Mouse (Mus musculus) testis, postnatal 14 days (tissue): Measurements from ENCODE around the gene Ppp1r16b.
A peak's percentile ranks its signal among the peaks of the same experiment; 100 is the strongest.

Experiments used
- DNase-seq: peaks from one replicate; pipeline ENCODE4 v3.0.0; 2021; ENCODE audit warnings: low spot score

Gene Ppp1r16b

GRCm38 (mm10) chr2:158690116-158690515 is 24.9 kb downstream of the Ppp1r16b start:
- DNase-seq: no peak

GRCm38 (mm10) chr2:158692191-158692590 is 27.0 kb downstream of the Ppp1r16b start:
- no peak for DNase-seq

DNA sequence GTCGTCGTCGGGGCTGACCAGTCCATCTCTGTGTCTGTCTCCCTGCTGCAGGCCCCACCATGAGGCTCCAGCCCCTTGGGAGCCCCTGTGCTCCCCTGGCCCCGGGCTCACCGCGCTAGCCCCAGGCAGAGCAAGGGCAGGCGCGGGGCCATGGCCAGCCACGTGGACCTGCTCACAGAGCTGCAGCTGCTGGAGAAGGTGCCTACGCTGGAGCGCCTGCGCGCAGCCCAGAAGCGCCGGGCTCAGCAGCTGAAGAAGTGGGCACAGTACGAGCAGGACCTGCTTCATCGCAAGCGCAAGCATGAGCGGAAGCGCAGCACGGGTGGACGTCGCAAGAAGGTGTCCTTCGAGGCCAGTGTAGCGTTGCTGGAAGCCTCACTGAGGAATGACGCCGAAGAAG is 30.6 kb downstream of the Ppp1r16b start:
- DNase-seq: no peak

- no peak for DNase-seq
Observed at GRCm38 (mm10) chr2:158696451-158696850, 31.3 kb downstream of the Ppp1r16b start.

DNA sequence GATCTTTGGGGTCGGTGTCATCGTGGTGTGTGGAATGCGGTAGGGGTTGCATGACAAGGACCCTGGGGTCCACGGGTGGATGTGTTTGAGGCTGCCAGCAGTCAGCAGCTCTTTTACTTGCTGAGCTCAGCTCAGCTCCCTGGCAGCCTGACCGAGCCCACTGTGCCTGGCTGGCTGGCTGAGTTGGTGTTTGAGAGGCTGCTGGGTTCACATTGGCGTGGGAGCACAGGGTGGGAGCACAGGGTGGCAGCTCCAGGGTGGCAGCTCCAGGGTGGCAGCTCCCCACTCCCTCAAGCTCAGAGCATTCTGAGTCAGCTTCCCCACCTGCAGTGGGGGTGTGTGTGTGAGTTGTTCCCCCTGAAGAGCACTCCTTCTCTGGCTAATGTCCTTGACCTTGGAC is 34.7 kb downstream of the Ppp1r16b start:
- DNase-seq: no peak

DNA sequence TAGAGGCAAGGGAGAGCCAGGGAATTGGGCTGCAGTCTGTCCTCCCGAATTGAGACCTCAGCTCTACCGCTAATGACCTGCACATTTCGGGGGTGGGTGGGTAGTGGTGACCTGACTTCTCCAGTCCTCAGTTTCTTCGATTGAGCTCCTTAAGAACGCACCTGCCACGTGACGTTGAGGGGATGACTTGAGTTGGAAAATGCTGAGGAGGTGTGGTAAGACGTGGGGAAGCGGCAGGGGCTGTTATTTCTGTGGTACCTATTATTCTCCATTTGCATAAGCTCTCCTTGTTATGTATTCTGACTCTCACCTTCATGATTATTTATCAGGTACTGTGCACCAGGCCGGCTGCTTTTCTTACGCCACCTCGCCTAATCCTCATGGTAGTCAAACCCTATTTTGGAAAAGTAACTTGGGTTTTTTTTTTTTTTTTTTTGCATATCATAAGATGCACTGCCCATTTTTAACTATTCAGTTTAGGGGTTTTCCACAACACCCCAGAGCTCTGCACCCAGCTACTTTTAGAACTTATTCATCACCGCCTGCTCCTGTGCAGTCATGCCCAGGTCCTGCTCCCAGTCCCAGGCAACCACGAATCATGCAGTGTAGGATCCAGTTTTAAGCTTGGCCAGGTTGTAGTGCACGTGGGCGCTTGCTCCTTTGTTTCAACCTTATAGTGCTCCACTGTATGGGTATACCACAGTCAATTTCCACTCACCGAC is 35.5 kb downstream of the Ppp1r16b start:
- DNase-seq: no peak

DNA sequence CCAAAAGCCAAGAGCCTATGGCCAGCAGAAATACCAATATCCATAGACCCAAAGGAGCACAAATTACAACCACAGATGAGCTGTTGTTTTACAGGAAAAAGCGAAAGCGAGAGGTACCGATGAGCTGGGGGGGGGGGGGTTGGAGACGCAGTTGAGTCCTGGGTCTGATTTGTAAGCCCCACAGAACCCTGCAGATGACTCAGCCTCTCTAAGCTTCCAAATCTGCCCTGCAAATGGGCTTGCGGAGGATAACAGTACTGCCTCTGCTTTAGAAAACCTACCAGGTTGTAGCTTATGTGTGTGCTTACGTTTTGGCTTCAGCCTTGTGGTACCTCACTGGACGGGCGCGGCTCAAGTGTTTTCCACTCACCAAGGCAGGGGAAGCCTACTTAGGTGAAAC is 36.3 kb downstream of the Ppp1r16b start:
- no peak for DNase-seq

- no peak for DNase-seq
Observed at GRCm38 (mm10) chr2:158702176-158702575, 37.0 kb downstream of the Ppp1r16b start.

DNA sequence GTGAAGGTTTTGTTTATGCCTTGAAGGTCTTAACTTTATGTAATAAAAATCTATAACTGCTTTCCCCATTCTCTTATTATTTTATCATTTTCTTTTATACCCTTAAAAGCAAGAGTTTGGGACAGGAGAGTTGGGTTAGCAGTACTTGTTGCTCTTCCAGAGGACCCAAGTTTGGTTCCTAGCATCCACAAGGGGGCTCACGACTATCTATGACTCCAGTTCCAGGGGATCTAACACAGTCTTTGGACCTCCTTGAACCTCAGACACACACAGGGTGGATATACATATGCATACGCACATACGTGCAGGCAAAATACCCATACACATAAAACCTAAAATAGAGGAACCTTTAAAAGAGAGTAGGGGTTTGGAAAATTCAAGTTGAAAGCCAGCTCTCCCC is 39.5 kb downstream of the Ppp1r16b start:
- DNase-seq: no peak

DNA sequence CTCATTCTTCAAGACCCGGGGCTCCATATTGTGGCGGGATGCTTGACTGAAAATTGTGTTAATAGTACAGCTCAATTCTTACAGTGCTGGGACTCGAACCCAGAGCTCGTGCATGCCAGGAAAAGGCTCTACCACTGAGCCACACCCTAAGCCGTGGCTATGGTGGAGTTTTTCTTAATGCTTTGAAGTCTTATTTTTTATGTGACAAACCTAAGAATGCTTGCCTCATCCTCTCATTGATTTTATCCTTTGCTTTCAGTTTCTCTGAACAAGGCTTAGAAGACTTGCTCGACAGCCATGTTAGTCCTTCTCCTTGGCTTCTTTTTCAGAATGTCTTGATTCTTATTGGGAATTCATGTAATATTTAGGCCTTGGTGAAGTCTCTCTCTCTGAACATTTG is 40.3 kb downstream of the Ppp1r16b start:
- DNase-seq: no peak

DNA sequence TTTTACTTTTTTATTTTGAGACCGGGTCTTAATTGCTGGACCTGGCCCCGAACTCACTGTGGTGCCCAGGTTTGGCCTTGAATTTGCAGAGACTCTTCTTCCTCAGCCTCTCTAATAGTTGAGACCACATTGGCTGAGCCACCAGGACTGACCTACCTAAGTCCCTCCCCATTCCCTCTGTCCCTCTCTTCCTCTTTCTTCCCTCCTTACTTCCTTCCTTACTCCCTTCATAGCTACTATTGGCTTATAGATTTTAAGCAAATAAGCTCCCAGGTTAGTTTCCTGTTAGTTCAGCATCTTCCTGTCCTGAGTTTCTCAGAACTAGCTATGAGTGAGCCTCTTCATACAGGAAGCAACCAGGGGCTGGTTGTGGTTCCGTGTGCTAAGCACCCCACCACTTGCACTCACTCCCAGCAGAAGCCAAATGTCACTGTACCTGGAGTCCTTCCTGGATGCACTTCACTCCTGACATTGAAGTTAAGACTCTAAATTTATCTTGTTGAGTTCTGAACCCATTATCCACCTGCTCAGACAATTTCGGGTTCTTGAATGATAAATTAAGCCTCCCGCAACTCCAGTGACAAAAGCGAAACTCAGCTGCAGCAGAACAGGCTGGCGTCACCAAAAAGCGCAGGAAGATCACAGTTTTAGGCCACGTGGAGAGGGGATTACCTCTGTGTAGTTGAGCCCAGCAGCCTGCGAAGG is 41.7 kb downstream of the Ppp1r16b start:
- DNase-seq: no peak

DNA sequence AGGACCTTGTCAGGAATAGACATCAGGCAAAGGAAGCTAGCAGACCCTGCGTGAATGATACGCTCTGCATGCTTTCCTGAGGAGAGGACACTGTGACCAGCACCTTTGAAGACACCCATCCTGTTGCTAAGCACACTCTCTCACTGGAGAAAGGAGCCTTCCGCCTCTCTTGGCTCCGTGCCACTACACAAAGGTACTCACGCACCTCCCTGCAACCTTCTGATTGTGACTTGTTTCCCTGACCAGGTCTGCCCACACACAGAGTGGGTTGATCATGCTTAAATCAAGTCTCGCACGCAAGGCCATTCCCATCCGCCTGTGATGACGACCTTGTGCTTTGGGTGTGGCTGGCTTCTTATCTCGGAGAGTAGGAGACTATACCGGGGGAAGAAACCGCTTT is 42.9 kb downstream of the Ppp1r16b start:
- DNase-seq: no peak

DNA sequence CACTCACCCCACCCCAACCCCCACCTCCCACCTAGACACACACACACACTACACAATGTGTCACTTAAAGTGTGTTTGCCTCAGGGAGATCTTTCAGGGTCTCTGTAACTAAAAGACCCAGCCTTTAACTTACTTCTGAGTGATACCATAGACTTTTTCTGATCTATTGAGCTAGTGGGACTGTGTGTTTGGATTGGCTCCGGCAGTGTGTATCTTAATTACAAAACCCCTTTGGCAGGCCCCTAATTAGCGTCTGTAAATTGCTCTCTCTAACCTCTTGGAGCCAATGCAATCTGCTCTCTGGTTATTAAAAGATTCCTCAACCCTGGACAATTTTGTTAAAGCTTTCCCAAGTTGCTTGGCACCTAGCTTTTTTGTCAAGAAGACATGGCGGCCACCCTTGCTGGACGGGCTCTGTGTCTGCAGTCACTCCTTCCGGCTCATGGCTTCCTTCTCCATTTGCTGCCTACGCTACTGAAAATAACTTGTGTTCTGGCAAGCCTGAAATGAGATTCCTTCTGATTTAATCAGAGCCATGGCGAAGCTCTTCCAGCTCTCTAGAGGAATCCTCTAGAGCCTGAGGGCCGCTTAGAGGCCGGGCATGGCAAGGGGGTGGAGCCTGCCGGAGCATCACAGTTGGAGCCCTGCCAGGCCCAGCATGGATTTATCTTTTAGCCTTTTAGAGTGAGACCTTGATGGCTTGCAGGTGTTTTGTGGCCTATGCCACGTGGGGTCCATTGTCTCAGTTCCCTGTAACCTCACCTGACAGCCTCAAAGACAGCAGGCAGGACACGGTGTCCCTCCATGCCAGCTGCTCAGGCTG is 46.9 kb downstream of the Ppp1r16b start:
- peak; percentile 27 for DNase-seq

- DNase-seq: no peak
Observed at GRCm38 (mm10) chr2:158714826-158715225, 49.6 kb downstream of the Ppp1r16b start.

- DNase-seq: no peak
Observed at GRCm38 (mm10) chr2:158716066-158716465, 50.9 kb downstream of the Ppp1r16b start.

DNA sequence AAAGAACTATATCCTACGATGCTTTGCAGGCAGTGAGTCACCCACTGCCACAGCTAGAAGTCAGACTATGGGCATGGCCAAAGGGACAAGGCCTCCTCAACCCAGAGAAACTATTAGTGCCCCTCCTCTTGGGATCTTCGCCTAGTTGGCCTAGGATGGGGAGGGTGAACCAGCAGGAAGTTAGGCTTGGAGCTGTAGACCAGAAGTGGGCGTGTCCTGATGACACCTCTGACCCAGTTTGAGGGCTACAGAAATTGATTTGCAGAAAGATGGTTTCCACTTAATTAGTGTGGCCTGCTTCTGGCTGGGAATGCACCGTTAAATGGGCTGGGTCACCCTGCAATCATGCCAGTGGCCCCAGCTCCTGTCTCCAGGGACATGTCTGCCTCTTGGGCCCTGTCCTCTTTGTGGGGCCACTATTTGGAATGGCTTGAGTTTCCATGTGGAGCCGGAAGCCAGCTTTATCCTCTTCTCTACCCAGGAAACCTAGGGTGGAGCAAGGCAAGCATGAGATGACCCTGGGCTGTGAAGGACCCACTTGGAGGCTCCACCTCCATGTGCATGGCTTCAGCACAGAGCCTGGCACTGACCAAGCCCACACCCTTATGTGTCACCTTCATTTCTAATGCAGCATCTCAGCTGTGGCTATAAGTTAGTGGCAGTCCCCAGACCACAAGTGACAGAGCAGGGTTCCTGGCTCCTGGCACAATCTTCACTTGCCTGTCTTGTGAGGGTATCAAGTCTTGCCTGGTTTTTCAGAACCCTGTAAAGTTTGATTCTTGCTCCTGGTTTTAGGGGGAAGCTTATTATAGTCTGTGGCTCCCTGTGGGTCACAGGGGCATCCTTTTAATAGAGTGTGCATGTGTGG is 52.6 kb downstream of the Ppp1r16b start:
- DNase-seq: no peak

- DNase-seq: no peak
Observed at GRCm38 (mm10) chr2:158718816-158719549, 53.8 kb downstream of the Ppp1r16b start.

- DNase-seq: no peak
Observed at GRCm38 (mm10) chr2:158720715-158721370, 55.6 kb downstream of the Ppp1r16b start.

GRCm38 (mm10) chr2:158721481-158721880 is 56.3 kb downstream of the Ppp1r16b start:
- DNase-seq: no peak

DNA sequence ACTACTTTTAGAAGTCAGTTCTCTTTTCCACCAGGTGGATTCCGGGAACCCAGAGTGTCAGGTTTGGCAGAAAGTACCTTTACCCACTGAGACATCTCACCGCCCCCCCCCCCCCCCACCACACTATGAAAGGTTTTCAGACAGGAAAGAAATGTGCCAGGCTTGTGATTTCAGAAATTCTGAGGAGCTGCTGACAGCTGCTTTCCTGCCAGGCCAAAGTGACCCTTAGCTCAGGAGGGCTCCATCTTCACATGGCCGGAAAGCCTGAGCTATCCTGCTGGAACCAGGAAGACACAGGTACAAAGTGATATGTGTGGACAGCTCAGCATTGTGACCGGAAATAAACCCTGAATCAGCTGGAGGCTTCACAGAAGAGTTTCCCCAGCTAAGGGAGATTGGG is 56.9 kb downstream of the Ppp1r16b start:
- DNase-seq: no peak
